Mouse (Mus musculus) spleen, embryonic (tissue): ENCODE measurements at regions not wholly inside any gene's neighbourhood (a gene's known extent, or its start where the extent isn't known, plus 50 kb on each side); places are given as distances from the start of the nearest gene placed in this dataset.

Experiments
- CTCF ChIA-PET: fragments of 350-600 bp; sonication (Branson Sonifier 250); formaldehyde crosslinking; loops from one replicate; lab custom pipeline; 2022; lab: Charles Lee

GRCm38 (mm10) chr16:69515122-69515521 lies 348.4 kb downstream of the Speer2 start:
- CTCF ChIA-PET, result no interaction called here

- CTCF ChIA-PET, result no interaction called here
Observed at GRCm38 (mm10) chr16:69477317-69477716, 386.2 kb downstream of the Speer2 start.

DNA sequence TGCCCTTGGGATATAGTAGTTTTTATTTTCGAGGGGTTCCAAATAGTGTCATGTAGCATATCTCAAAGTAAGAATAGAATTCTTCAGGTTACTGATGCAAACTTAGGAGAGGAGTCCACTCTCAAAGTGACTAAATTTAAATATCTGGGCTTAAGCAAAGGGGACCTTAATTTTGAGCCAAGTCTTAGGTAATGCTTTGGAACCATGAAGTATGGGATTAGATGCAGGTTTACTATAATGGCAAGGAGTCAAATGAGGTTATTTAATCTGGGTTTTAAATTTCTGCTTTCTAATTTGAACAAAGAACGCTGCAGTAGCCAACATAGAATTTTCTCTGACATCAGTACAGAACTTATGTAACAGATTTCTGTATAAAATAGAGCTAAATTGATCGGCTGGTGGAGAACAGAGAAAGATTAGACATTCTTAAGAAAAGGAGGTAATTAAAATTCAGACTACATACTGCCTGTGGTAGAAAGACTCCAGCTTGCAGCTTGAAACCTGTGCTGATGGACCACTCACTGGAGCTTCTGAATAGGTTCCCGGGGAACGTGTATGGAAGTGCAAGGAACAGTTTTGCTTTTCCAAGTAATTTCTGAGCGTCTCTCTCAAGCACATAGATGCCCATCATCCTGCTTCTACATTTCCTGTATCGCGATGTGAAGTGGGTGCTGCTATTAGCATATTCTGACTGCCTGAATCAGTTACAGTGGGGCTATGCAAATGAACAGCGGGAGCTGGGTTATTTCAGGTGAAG lies 394.3 kb downstream of the Speer2 start:
- CTCF ChIA-PET, result no interaction called here

DNA sequence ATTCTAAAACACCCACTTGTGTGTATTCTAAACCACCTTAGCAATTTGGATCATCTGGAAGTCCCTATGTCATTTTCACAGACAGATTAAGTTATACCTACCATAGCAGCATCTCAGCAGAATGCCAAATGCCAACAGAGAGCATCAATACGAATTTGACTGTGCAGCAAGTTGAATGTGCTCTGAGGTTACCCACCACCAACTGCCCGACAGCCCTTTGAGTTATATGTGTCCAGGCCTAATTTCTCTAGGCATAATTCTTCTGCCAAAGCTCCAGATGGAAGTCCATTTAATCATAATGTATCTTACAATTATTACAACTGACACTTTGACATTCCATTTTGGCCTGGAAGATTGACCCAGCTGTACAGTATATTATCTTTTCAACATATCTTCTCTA lies 404.4 kb downstream of the Speer2 start:
- CTCF ChIA-PET, result interaction anchor here (0.6 kb wide), 1 partner anchor 1459 kb away, joined by 3 read pairs; no protein-coding TSS in a partner anchor

DNA sequence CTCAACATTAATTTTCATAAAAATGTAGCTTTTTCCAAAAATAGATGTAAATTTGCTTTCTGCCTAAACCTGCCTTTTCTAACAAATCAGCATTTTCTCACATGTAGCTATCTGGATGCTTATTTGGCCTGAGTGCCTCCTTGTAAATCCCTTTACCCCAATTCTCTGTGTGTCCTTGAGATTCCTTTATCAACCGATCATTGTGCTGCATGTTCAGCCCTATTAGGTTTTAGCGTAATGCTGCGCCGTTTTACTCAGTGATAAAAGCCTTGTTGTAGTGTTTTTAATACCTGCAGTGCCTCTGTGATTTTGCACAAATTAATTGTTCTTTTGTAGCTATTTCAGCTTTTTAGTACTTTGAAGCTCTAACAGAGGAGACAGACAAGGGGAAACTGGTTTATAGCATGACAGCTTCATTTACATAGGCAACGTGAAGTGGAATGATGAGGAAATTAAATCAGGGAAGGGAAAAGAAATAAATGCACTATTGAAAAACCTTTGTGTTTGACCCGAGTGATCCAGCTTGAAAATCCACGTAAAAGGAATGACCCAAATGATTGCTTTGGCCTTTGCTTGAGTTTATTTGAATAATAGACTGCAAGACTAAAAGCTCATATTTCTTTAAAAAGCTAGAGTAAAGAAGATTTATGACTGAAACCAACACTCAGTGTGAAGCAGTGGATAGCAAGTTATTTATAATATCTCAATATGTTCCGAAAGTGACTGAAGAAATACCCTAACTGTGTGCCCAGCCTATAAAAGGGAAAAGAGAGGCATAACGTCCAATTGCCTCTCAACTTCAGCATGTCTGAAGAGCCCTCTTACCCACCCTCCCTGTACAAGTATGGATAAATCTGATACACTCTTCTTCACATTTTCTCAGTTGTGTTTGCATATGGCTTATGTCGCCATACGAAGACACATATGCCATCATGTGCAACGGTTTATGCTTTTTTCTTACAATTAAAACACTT lies 438.6 kb downstream of the Speer2 start:
- CTCF ChIA-PET, result no interaction called here
